Mouse (Mus musculus) hindlimb bud, embryonic 11.5 days (tissue): ENCODE data around the gene 2700049A03Rik.

Source experiments
- DNase-seq: peaks from one replicate; pipeline ENCODE4 v3.0.0-alpha.2; 2012; ENCODE audit warnings: low read depth, low spot score; ENCODE audit errors: extremely low spot score

2700049A03Rik gene

GRCm38 (mm10) chr12:71169911-71170310 lies 33.3 kb downstream of the 2700049A03Rik start:
- DNase-seq = no peak

GRCm38 (mm10) chr12:71183736-71184135 lies 47.1 kb downstream of the 2700049A03Rik start:
- no peak for DNase-seq

GRCm38 (mm10) chr12:71184396-71184795 lies 47.7 kb downstream of the 2700049A03Rik start:
- no peak for DNase-seq

- no peak for DNase-seq
These were observed 56.1 kb downstream of the 2700049A03Rik start for GRCm38 (mm10) chr12:71192705-71193104.

- DNase-seq = no peak
These were observed 61.0 kb downstream of the 2700049A03Rik start for GRCm38 (mm10) chr12:71197671-71198070.

- DNase-seq = no peak
These were observed 65.1 kb downstream of the 2700049A03Rik start for GRCm38 (mm10) chr12:71201753-71202152.

GRCm38 (mm10) chr12:71204303-71204702 lies 67.7 kb downstream of the 2700049A03Rik start:
- no peak for DNase-seq

GRCm38 (mm10) chr12:71217191-71217590 lies 80.5 kb downstream of the 2700049A03Rik start:
- DNase-seq = no peak

- DNase-seq = no peak
These were observed 81.3 kb downstream of the 2700049A03Rik start for GRCm38 (mm10) chr12:71217866-71218522.

- DNase-seq = no peak
These were observed 86.1 kb downstream of the 2700049A03Rik start for GRCm38 (mm10) chr12:71222761-71223160.

GRCm38 (mm10) chr12:71227769-71228168 lies 91.1 kb downstream of the 2700049A03Rik start:
- DNase-seq = peak; percentile 46

- no peak for DNase-seq
These were observed 92.4 kb downstream of the 2700049A03Rik start for GRCm38 (mm10) chr12:71228925-71229649.

GRCm38 (mm10) chr12:71231561-71231960 lies 94.9 kb downstream of the 2700049A03Rik start:
- no peak for DNase-seq

GRCm38 (mm10) chr12:71233426-71233825 lies 96.8 kb downstream of the 2700049A03Rik start:
- no peak for DNase-seq

GRCm38 (mm10) chr12:71237074-71237473 lies 100.4 kb downstream of the 2700049A03Rik start:
- no peak for DNase-seq

- no peak for DNase-seq
These were observed 106.1 kb downstream of the 2700049A03Rik start for GRCm38 (mm10) chr12:71242791-71243190.

GRCm38 (mm10) chr12:71244766-71245390 lies 108.2 kb downstream of the 2700049A03Rik start:
- no peak for DNase-seq

GRCm38 (mm10) chr12:71247191-71247590 lies 110.5 kb downstream of the 2700049A03Rik start:
- DNase-seq = no peak

GRCm38 (mm10) chr12:71249348-71249747 lies 112.7 kb downstream of the 2700049A03Rik start:
- DNase-seq = no peak

GRCm38 (mm10) chr12:71252509-71253167 lies 116.0 kb downstream of the 2700049A03Rik start:
- DNase-seq = no peak

- DNase-seq = no peak
These were observed 118.1 kb downstream of the 2700049A03Rik start for GRCm38 (mm10) chr12:71254779-71255178.
